Mouse (Mus musculus): Measurements from ENCODE around the gene Opcml.

The Opcml gene

DNA sequence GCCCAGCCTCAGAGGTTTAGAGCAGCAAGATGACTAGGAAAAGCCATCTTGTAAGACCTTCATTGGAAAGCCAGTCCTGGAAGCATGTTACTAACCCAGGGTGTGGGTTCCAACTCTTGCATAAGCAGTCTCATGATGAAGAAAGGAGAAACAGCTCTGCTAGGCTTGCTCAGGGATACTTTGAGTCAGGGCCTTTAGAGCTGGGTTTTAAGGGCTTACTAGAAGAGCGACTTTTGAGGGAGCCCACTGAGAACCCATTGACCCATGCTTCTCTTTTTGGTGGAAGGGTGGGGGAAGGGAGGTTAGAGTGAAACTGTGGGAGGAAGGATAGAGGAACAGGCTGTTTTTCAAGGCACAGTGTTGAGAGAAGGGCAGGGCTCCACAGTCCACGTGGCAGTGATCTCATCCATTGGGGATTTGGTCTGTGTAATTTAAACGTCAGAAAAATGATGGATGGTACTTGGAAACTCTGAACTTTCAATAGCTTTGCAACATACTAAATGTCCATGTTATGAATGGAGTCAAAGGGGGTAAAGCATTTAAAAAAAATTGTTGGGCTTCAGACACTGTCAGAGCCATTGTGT, 22.7 kb downstream of the Opcml start:
- TF ChIP-seq POU5F1 (IDR thresholded peaks at IDR 0.05; ENCODE audit: borderline replicate concordance, low read length) = no peak
- no peak for TF ChIP-seq CTCF (conservative IDR thresholded peaks at IDR 0.05; ENCODE audit: low read length)
- TF ChIP-seq NANOG (IDR thresholded peaks at IDR 0.05; ENCODE audit: borderline replicate concordance, low read length) = no peak
- Histone ChIP-seq H3K36me3 (ENCODE audit: insufficient read depth, low read length) (no peaks in the 10 kb centered on the region), H3K9me3 (ENCODE audit: low read length) (peaks cover 6% of the 10 kb centered on the region; the same call in 1 of the 2 replicates), H3K4me3 (replicated peaks; ENCODE audit: low read length) (no peak overlapping the region), H3K27me3 (ENCODE audit: insufficient read depth, low read length) (no peaks in the 10 kb centered on the region), H3K4me1 (replicated peaks; ENCODE audit: low read depth, low read length) (no peaks in the 10 kb centered on the region)

DNA sequence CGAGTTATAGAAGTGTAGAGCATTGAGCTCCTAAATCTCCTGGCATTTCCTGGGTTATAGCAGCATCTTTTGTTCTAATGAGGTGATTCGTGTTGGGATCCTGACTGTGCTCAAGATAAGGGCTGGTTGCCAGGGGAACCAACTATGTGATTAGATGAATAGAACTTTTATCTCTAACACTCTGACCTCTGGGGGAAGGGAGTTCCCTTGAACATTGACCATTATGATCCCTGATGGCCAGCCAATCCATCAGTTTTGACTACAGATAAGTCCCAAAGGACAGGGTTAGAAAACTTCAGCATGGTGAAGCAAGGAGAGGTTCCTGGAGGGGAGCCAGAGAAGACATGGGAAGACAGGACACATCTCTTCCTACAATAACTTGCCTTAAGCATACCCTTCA, 23.6 kb downstream of the Opcml start:
- H3K9me3 ChIP-seq (ENCODE audit: low read length) = peaks cover 12% of the 10 kb centered on the region; the same call in 1 of the 2 replicates
- H3K27me3 ChIP-seq (ENCODE audit: insufficient read depth, low read length) = no peaks in the 10 kb centered on the region
- TF ChIP-seq POU5F1 (IDR thresholded peaks at IDR 0.05; ENCODE audit: borderline replicate concordance, low read length) = no peak
- no peak for TF ChIP-seq NANOG (IDR thresholded peaks at IDR 0.05; ENCODE audit: borderline replicate concordance, low read length)
- TF ChIP-seq CTCF (conservative IDR thresholded peaks at IDR 0.05; ENCODE audit: low read length) = no peak
- no peaks in the 10 kb centered on the region for H3K4me1 ChIP-seq (replicated peaks; ENCODE audit: low read depth, low read length)
- no peak overlapping the region for H3K4me3 ChIP-seq (replicated peaks; ENCODE audit: low read length)
- H3K36me3 ChIP-seq (ENCODE audit: insufficient read depth, low read length) = no peaks in the 10 kb centered on the region

DNA sequence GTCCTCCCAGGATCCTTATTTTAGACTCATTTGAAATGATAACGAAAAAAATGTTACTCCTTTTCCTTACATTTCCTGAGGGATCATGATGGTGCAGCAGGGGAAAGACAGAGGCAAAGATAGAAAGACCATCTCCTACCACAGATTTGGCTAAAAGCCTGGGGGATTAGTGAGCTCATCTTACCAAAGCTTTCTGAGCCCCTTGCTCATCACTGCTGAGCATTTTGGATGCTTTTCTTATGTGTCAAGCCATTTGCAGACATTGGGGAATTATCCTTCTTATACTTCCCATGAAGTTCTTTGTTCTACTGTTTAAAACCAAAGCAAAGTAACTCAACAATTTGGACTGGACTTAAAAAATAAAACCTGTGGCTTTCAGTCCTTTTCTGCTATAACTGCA, 30.6 kb downstream of the Opcml start:
- H3K36me3 ChIP-seq (ENCODE audit: insufficient read depth, low read length) = no peaks in the 10 kb centered on the region
- no peaks in the 10 kb centered on the region for H3K4me1 ChIP-seq (replicated peaks; ENCODE audit: low read depth, low read length)
- no peak overlapping the region for H3K4me3 ChIP-seq (replicated peaks; ENCODE audit: low read length)
- H3K9me3 ChIP-seq (ENCODE audit: low read length) = 0 out of 2 replicates have a peak, but pooled peaks cover 8% of the 10 kb centered on the region
- no peaks in the 10 kb centered on the region for H3K27me3 ChIP-seq (ENCODE audit: insufficient read depth, low read length)
- TF ChIP-seq CTCF (conservative IDR thresholded peaks at IDR 0.05; ENCODE audit: low read length) (no peak), POU5F1 (IDR thresholded peaks at IDR 0.05; ENCODE audit: borderline replicate concordance, low read length) (no peak), NANOG (IDR thresholded peaks at IDR 0.05; ENCODE audit: borderline replicate concordance, low read length) (no peak)

DNA sequence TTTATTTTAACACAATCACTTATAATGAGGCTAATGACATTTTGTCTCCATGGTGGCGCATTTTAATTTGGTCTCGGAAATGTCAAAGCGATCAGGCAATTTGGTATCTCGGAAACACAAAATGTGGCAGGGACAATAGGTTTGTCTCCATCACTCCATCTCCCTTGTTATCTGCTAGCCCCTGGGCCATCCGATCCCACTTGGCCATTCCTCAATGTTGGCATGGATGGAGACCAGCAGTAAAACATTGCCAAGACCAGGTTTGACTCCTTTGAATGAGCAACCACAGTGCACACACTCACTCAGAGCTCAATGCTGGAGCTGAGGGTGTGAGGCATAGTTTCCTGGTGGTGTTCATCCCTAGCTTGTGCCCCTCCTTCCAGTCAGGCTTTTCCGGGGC, 32.1 kb downstream of the Opcml start:
- Histone ChIP-seq H3K36me3 (ENCODE audit: insufficient read depth, low read length) (no peaks in the 10 kb centered on the region), H3K27me3 (ENCODE audit: insufficient read depth, low read length) (no peaks in the 10 kb centered on the region), H3K4me1 (replicated peaks; ENCODE audit: low read depth, low read length) (no peaks in the 10 kb centered on the region), H3K4me3 (replicated peaks; ENCODE audit: low read length) (no peak overlapping the region), H3K9me3 (ENCODE audit: low read length) (0 out of 2 replicates have a peak, but pooled peaks cover 8% of the 10 kb centered on the region)
- TF ChIP-seq POU5F1 (IDR thresholded peaks at IDR 0.05; ENCODE audit: borderline replicate concordance, low read length) (no peak), NANOG (IDR thresholded peaks at IDR 0.05; ENCODE audit: borderline replicate concordance, low read length) (no peak), CTCF (conservative IDR thresholded peaks at IDR 0.05; ENCODE audit: low read length) (no peak)

DNA sequence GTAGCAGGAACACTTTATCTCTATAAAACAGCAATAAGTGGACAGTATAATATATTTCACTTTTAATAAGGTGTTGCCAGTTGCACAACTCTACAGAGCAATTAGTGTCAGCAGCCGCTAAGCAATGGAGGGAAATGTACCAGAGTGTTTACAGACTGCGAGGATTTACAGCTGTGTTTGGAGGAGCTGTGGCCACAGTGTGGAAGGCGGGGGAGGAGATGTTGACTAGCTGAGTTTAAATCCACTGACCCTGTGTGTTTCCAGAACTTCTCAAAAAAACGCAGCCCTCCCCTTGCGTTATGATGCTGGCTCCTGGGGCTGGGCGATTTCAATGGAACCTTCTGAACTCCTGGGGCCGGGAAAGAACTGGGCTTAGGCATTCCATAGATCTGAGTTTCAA, 33.8 kb downstream of the Opcml start:
- TF ChIP-seq POU5F1 (IDR thresholded peaks at IDR 0.05; ENCODE audit: borderline replicate concordance, low read length) (no peak), CTCF (conservative IDR thresholded peaks at IDR 0.05; ENCODE audit: low read length) (no peak), NANOG (IDR thresholded peaks at IDR 0.05; ENCODE audit: borderline replicate concordance, low read length) (no peak)

DNA sequence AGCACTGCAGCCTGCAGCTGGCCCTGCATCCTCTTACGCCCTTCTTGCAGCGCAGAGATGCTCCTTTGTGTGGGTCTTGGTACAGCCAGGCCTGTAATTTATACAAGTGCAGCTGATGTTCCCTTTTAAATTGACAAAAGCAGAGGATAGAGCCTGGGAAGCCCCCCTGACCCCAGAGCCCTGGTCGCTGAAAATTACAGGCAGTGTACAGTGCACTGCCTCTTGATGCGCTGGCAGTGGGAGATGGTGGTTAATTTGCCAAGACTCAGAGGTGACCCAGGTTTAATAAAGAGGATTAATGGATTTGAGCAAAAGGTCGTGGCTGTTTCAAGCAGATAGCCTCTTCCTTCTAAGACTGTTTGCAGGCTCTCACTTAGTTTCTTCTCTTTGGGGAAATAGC, 39.9 kb downstream of the Opcml start:
- no peak overlapping the region for H3K4me3 ChIP-seq (replicated peaks; ENCODE audit: low read length)
- no peak for TF ChIP-seq POU5F1 (IDR thresholded peaks at IDR 0.05; ENCODE audit: borderline replicate concordance, low read length)
- TF ChIP-seq CTCF (conservative IDR thresholded peaks at IDR 0.05; ENCODE audit: low read length) = no peak
- no peak for TF ChIP-seq NANOG (IDR thresholded peaks at IDR 0.05; ENCODE audit: borderline replicate concordance, low read length)
- no peaks in the 10 kb centered on the region for H3K36me3 ChIP-seq (ENCODE audit: insufficient read depth, low read length)
- no peaks in the 10 kb centered on the region for H3K4me1 ChIP-seq (replicated peaks; ENCODE audit: low read depth, low read length)
- no peaks in the 10 kb centered on the region for H3K9me3 ChIP-seq (ENCODE audit: low read length)
- no peaks in the 10 kb centered on the region for H3K27me3 ChIP-seq (ENCODE audit: insufficient read depth, low read length)

More for the DNA sequence above, 33.8 kb downstream of the Opcml start:
- Histone ChIP-seq H3K9me3 (ENCODE audit: low read length) (no peaks in the 10 kb centered on the region), H3K36me3 (ENCODE audit: insufficient read depth, low read length) (no peaks in the 10 kb centered on the region), H3K4me1 (replicated peaks; ENCODE audit: low read depth, low read length) (no peaks in the 10 kb centered on the region), H3K4me3 (replicated peaks; ENCODE audit: low read length) (no peak overlapping the region), H3K27me3 (ENCODE audit: insufficient read depth, low read length) (no peaks in the 10 kb centered on the region)

DNA sequence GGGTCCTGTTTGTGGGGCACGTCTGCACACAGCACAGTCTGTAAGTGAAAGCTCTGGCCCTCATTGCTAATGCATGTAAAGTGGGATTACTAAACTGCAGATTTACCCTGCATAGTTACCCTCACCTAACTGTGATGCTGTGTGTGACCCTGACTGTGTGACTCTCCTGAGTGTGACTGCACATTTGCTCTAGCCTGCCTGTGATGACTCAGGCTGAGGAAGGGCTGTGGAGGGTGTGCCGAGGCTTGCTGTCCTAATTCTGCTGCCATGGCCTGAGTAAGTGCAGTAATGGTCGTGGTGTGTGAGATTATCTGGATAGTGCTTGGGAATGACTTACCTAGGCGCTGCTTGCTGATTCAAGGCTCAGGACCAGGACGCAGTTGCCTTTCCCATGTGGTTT, 52.2 kb downstream of the Opcml start:
- no peak overlapping the region for H3K4me3 ChIP-seq (replicated peaks; ENCODE audit: low read length)
- H3K36me3 ChIP-seq (ENCODE audit: insufficient read depth, low read length) = no peaks in the 10 kb centered on the region
- H3K27me3 ChIP-seq (ENCODE audit: insufficient read depth, low read length) = no peaks in the 10 kb centered on the region
- H3K9me3 ChIP-seq (ENCODE audit: low read length) = no peaks in the 10 kb centered on the region
- TF ChIP-seq POU5F1 (IDR thresholded peaks at IDR 0.05; ENCODE audit: borderline replicate concordance, low read length) (no peak), NANOG (IDR thresholded peaks at IDR 0.05; ENCODE audit: borderline replicate concordance, low read length) (no peak), CTCF (conservative IDR thresholded peaks at IDR 0.05; ENCODE audit: low read length) (no peak)
- H3K4me1 ChIP-seq (replicated peaks; ENCODE audit: low read depth, low read length) = no peaks in the 10 kb centered on the region

DNA sequence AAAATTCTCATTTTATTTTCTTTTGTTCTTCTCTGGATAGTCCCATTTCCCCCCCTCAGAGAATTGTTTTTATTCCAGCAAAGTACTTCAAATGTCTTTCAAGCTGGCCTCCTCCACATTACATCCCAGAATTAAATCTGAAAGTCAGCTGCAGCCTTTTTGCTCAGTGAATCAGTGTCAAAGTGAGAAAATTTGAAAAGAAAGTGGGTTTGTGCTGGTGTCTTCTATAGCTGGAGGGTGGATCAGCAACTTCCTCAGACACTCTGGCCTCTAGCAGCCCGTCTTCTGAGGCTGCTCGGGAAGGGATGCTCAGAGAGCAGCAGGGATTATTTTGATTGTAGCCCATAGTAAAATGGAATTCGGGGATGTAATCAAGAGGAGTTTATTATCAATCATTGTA, 81.0 kb downstream of the Opcml start:
- no peak overlapping the region for H3K4me3 ChIP-seq (replicated peaks; ENCODE audit: low read length)

DNA sequence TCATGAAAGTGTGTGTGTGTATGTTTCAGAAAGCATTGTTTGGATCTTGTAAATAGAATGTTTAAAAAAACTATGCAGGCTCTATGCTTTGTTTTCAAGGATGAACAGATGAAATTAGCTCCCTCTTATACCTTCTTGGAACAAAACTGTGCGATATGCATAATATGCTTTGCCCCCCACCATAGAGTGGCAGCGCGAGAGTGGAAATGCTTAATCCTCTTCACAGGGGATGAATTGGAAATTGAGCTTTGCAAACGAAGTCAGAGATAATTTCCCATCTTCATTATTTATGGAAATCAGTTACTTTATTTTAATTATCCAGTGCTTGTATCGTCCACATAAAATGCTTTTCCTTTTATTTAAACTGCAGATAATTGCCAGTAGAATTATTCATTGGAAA, 99.1 kb downstream of the Opcml start:
- Histone ChIP-seq H3K4me1 (replicated peaks; ENCODE audit: low read depth, low read length) (0 out of 2 replicates have a peak, but pooled peaks cover 6% of the 10 kb centered on the region), H3K9me3 (ENCODE audit: low read length) (no peaks in the 10 kb centered on the region), H3K4me3 (replicated peaks; ENCODE audit: low read length) (no peak overlapping the region), H3K27me3 (ENCODE audit: insufficient read depth, low read length) (no peaks in the 10 kb centered on the region), H3K36me3 (ENCODE audit: insufficient read depth, low read length) (no peaks in the 10 kb centered on the region)
- TF ChIP-seq POU5F1 (IDR thresholded peaks at IDR 0.05; ENCODE audit: borderline replicate concordance, low read length) (no peak), CTCF (conservative IDR thresholded peaks at IDR 0.05; ENCODE audit: low read length) (no peak), NANOG (IDR thresholded peaks at IDR 0.05; ENCODE audit: borderline replicate concordance, low read length) (no peak)

More for the DNA sequence above, 81.0 kb downstream of the Opcml start:
- TF ChIP-seq CTCF (conservative IDR thresholded peaks at IDR 0.05; ENCODE audit: low read length) (no peak), NANOG (IDR thresholded peaks at IDR 0.05; ENCODE audit: borderline replicate concordance, low read length) (no peak), POU5F1 (IDR thresholded peaks at IDR 0.05; ENCODE audit: borderline replicate concordance, low read length) (no peak)
- no peaks in the 10 kb centered on the region for H3K36me3 ChIP-seq (ENCODE audit: insufficient read depth, low read length)
- no peaks in the 10 kb centered on the region for H3K4me1 ChIP-seq (replicated peaks; ENCODE audit: low read depth, low read length)
- no peaks in the 10 kb centered on the region for H3K9me3 ChIP-seq (ENCODE audit: low read length)
- no peaks in the 10 kb centered on the region for H3K27me3 ChIP-seq (ENCODE audit: insufficient read depth, low read length)
